Mouse (Mus musculus) Muller cell, postnatal 12 days (primary cell): ENCODE results near the gene Kmt2d.

Source experiments
- DNase-seq: peaks from one replicate; pipeline ENCODE4 v3.0.0-alpha.2; 2015; ENCODE audit errors: inconsistent ontology term

Kmt2d gene

DNA sequence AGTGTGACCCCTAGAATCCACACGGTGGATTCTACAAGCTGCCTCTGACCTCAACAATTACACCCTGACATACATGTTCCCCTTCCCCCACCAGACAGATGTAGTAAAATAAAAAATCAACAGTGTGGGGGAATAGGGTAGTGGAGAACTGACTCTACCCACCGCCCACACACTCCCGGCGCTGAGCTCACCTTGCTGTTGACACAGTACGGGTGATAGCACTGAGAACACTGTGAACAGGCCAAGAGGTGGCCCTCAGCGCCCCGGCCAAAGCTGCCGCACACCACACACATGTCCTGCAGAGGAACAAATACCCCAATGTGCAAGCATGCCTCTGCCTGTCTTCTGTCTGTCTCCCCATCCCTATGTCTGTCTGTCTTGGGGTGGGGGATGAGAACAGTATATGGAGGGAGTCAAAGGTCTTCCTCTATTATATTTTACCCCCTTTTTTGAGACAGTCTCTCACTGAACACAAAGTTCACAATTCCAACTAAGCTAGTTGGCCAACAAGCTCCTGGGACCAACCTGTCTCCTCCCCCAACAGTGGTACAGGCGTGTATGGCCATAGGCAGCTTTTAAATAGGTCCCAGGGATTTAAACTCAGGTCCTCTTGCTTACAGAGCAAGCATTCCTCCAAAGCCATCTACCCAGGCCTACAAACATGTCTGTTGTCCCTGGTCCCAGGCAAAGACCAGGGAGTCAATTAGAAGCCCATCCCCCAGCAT lies 11.5 kb downstream of the Kmt2d start:
- DNase-seq, result no peak

DNA sequence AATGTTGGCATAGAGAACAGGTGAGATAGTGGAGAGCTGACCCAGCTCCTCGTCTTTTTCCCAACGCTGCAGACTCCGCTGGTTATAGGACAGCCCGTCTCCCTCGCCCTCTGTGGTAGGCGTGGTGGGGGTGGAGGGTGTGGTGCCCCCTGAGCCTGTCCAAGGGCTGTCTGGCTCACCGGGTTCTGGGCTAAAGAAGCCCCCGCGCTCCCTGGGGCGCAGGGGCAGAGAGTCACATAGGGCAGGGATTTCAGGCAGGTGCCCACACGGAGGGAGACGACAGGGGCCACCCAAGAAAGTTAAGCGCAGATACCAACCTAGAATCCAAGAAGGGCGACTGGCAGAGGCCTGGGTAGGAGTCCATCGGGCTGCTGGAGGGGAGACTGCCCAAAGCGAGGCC lies 16.8 kb downstream of the Kmt2d start:
- DNase-seq, result no peak

DNA sequence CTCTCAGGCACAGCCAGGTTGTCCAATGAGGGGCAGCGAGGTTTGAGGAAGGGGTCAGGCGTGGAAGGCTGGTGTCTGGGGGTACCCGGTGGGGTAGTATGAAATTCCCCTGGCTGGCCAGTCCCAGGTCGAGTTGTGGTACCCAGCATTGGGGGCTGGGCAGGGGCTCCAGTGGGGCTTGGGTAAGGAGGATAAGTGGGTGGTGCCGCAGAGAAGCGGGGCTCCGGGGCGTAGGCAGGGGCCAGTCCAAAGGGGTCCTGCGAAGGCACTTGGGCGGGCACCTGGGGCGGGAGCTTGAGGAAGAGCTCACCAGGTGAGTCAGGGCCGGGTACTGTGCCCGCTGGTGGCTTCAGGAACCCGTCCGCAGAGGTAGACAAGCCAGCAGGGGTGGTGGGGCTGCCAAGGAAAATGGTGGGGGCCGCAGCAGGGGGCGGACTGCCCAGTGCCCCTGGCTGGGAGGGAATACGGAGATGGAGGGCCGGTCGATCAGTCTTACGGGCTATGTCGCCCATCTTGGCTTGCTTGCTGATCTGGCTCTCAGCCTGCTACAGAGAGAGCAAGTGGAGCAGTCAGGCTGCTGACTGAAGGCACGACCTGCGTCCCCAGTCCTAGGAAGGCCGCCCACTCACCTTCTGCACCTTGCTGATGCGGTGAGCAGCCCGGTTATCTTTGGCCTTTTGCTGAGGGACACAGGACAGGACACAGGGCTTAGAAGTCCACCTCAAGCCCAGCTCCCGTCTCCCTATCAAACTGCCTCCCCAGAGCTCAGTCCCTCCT lies 17.7 kb downstream of the Kmt2d start:
- DNase-seq, result no peak

DNA sequence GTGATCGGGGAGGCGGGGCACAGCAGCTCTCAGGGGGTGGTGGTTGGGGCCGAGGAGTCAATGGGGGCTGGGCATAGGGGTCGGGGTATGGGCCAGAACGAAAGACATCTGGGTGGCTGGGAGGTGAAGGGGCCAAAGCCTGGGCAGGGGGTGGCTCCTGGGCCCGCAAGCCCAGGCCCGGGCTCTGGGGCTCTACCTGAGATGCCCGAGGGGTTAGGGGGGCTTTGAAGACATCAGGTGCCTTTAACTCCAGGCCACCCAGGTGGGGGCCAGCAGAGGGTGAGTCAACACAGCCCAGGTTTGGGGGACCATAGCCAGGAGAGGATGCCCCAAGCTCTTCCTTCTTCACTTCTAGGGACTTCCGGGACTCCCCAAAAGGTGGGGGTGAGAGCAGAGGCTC lies 18.3 kb downstream of the Kmt2d start:
- DNase-seq, result no peak

DNA sequence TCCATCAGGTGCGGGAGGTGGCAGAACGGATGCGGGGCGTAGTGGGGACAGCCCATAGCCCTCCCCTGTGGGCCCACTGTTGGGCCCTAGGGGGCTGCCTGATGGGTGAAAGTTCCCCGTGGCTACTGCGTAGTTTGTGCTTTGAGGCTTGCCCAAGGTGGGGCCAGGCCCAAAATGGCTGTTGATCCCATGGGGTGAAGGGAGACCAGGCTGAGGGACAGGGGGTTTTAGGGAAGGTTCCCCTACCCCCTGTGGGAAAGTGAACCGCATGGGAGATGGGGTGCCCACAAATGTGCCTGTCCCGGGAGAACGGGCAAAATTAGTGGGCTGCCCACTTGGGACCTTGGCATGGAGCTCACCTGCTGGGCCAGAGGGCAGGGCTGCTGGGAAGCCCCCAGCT lies 18.9 kb downstream of the Kmt2d start:
- no peak for DNase-seq

DNA sequence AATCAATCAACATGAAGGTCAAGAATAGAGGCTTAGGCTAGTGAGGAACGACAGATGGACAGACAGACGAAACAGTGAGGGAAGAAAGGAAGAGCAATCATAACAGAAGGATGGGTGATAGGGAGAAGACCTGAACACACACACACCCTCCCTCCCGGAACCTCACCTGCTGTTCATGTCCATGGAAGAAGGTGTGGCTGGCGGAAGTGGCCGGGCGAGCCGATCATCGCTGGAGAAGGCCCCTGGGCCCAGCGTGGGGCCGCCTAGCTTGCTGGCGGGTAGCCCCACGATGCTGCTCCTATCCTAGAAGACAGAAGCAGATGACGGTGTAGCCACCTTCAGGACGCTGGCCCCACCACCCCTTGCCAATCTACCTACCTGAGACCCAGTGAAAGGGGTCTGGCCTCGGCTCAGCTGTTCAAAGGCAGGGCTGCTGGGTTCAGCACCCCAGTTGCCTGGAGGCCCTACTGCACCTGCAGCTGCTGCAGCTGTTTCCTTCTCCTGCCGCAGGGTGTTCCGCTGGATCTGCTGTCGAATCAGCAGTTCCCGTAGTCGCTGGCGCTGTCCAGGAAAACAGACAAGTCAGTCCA lies 19.7 kb downstream of the Kmt2d start:
- DNase-seq, result no peak

DNA sequence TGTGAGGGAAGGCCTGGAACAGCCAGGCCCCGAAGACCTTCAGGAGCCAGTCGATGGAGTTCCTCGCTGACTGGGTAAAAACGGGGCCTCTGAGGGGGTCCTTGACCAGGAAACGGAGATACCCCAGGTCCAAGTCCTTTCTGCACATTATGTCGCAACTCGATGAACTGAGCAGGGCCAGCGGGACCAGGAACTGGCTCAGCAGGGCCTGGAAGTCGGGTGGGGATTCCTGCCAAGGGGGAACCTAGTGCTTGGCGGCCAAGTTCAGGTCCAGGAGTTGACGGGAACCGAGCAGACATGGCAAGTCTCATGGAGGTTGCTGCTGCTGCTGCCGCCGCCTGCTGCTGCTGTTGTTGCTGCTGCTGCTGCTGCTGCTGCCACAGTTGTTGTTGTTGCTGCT lies 20.3 kb downstream of the Kmt2d start:
- DNase-seq, result no peak

DNA sequence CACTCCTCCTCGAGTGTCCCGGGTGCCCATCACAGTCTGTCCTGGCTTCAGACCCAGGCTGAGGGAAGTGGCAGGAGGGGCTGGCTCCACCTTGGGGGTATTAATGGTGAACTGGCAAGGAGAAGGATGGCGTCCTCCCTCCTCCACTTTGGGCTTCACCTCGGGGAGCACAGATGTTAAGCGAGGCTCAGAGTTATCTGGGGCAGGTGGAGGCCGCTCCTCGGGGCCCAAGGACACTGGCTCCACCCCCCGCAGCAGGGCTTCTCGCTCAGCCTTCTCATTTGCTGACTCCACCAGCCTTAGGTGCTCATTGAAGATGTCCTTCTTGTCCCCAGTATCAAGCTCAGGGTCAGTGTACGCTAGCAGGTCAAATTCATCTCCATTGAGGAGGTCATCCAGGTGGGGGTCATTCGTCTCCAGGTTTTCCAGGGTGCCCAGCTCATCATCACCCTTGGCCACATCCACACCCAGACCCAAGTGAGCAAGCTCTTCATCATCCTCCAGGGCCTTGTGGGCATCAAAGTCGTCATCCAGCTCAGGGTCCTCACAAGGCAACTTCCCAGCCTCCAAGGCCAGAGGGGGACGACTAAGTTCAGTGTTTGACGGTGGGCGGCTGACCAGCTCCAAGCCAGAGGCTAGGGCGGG lies 20.9 kb downstream of the Kmt2d start:
- DNase-seq, result no peak

DNA sequence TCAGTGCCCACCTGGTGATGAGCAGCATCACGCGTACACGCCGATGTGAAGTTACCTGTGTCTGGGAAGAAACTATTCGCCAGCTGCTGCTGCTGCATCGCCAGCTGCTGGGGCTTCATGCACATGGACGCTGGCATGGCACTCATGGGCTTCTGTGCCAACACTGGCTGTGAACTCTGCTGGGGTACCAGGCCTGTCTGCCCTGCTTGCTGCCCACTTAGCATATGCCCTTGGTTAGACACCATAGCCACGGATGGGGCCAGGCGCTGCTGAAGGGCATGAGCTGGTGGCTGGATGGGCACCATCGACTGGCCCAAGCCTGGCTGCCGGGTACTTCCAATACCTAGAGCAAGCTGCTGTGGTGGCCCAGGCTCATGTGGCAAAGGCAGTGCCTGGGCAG lies 21.8 kb downstream of the Kmt2d start:
- DNase-seq, result no peak

DNA sequence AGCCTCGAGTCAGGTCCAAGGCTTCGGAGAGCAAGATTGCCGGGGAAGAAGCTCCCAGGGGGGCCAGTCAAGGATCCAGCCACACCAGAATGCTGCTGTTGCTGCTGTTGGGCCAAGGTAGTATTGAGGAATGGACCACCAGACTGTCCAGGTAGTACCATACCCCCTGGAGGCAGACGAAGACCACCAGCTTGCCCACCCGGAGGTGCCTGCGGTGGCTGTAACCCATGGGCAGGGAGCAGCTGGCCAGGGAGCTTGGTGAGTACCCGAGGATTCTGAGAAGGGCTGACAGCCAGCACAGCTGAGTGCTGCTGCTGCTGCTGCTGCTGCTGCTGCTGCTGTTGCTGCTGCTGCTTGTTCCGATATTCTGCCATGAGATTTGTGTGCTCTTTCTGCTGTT lies 24.9 kb downstream of the Kmt2d start:
- DNase-seq, result no peak

DNA sequence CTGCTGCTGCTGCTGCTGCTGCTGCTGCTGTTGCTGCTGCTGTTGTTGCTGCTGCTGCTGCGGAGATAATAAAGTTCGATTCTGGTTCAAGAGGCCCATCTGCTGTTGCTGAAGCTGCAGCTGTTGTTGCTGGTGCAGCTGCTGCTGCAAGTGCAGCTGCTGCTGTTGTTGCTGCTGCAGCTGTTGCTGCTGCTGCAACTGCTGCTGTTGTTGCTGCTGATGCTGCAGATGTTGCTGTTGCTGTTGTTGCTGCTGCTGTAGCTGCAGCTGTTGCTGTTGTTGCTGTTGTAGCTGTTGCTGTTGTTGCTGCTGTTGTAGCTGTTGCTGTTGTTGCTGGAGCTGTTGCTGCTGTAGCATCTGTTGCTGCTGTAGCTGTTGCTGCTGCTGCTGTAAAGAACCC lies 25.9 kb downstream of the Kmt2d start:
- no peak for DNase-seq

DNA sequence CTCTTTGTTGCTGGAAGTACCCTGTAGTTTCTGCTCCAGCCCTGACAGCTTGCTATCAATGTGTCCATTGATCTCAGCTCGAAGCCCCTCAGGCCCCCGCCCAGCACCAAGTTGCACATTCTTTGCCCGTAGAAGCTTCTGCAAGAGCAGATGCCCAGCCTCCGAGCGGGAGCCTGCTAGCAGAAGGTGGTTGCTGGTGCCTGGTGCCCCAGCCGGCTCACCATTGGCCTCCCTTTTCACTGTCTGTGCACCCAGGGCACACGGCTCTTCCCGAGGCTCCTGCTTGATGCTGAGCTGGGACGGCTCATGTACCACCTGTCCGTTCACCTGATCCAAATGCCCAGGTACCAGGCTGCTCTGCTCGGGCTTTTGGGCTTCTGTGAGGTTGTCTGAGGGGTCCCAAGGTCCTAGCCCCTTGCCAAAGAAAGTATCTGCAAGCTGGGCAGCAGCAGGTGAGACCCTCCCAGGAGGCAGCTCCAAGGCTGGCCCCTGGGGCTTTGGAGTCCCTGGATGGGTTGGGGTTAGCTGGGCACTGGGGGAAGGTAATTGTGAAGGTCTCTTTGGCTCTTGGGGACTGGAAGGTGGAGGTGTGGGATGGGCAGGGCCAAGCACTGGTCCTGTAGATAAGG lies 27.3 kb downstream of the Kmt2d start:
- DNase-seq, result no peak

DNA sequence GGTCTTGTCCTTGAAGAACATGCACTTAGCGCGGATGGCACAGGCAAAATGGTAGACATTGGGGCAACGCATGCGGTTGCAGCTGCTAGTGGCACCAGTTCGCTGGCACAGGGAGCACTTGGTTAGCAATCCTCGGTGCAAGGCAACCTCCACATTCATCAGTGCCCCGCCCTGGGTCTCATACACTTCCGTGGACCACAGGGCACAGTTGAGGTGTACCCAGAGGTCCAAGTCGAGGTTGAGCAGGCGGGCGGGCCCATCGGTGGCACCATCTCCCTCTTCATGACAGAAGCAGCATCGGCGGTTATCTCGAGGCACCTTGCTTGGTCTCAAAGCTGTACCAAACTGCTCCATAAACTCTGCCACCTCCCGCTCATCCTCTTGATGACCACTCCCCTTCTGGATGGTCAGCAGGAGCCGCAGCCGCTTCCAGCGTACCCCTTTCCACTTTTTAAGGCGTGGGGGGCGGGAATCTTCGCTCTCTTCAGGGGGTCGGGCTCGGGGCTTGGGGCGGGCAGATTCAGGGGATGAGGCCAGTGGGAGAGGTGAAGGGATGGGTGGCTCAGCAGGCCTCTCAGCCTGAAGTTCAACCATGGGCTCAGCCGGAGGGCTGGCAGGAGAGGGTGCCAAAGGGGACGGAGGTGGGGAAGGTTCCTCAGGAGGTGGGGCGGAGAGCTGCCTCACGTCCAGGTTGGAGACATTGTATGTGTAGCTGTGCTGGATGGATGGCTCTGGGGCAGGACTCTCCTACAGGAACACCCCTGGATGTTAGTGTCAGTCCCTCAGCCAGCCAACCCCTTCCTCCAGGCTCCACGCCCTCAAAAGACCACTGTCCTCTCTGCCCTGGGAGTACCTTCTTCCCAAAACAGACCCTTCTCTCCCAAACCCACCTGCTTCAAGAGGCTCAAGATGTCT lies 31.1 kb downstream of the Kmt2d start:
- DNase-seq, result no peak

DNA sequence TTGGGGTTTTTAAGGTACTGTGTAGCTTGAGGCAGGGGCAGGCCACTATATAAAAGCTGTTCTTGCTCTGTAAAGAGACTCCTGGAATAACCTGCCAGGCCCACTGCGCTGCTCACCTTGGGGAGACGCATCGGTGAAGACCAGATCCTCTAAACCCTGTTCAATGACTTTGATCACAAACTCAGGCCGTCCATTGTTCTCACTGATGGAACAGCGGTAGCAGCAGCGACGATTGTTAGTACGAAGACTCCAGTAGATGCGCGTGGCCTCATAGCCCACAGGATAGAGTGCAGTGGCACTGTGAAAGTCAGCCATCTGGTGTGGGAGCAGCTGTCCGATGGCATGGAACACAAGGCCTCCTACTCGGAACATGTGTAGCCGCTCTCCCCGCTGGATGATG lies 31.8 kb downstream of the Kmt2d start:
- DNase-seq, result no peak

DNA sequence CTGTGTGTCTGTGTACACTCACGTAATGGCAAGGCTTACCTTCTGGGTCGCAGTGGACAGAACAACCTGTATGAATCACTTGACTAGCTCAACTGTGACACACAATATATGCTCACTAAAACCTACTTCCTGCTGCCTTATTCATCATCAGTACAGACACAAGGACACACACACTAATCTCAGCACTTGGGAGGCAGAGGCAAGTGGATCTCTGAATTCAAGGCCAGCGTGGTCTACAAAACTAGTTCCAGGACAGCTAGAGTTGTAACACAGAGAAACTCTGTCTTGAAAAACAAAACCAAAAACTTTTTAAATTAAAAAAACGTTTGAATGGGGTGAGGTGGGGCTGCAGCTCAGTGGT lies 33.3 kb downstream of the Kmt2d start:
- DNase-seq, result no peak

DNA sequence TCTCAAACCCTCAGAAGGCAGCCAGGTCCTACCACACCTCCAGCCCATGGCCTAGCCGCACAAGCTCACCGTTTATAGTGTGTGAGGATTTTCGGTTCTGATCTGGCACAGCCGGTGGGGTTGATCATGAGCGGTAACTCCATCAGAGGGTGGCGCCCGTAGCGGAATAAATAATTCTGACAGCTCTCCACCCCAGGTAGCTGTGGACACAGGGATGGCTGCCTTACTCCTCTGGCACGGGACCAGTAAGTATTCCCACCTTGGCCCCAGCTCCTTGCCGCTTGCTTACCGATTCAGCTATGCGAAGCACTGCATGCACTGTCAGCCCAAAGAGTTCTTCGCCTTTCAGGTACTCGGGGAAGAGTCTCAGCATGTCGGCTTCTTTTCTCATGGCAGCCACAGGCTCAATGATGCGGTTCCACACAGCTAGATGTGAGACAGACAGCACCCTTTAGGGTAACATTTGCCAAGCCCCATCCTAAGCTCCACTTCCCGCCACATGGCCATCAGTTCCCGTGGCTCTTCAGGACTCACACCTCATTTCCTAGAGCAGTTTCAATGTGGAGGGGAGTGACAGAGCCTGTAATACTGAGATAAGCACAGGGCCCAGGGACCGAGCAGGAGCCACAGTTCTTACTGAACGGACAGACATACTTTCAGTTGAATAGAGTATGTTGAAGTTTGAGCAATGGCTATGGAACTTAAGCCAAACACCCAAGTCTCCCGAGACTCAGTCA lies 33.8 kb downstream of the Kmt2d start:
- no peak for DNase-seq

DNA sequence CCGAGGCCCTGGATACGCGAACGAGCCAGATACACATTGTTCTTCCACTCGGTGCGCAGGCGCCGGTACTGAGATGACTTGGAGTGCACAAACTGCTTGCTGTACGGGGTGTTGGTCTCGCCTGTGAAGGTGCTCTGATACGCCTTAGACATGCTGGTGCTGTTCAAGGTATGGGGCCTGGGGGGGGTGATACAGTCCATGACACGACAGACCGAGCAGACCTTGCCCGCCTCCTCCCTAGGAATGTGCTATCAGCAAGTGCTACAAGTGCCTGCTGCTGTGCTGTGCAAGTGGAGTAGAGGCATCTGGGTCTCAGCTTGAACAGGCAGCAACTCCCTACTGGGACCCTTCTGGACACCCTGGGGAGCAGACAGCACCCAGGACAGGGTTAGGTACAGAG lies 35.7 kb downstream of the Kmt2d start:
- DNase-seq, result no peak

DNA sequence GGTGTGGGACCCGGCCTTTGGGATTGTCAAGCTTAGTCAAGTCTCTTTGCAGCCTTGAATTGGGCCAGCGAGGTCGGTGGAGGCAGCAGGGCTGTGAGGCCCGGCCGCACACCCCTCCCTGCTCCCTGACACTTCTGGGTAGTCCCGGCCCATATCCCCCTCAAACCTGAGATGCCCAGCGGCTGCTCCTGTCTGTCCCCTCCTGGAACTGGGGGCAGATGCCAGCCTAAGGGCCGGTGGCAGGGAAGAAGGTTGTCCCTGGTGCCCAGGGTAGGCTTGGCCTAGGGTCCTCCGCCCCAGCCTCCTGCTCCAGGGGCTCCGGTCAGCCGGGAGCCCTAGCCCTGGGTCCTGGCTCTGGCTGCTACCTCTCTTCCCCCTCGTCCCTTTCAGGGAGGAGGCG lies 36.9 kb downstream of the Kmt2d start:
- DNase-seq, result no peak

DNA sequence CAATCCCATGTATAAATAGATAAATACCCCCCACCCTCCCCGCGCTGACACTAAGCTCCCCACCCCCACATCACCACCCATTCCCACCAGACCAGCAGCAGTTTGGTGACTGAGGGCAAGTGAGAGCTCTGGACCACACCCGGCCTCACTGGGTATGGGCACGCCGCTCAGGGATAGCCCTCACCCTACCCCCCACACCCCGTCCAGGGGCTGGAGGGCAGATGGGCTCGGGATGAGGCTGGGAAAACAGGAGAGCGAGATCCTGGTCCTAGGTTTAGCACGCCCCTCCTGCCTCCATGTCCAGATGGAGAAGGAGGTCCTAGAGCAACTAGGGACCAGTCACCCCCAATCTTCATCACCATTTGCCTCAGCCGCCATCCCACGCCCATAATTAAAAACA lies 37.7 kb downstream of the Kmt2d start:
- no peak for DNase-seq
